Mouse (Mus musculus) adrenal gland, postnatal 25 days (tissue): Measurements from ENCODE around the gene Glmn. TPM values are rescaled to one million over a fixed set of nuclear protein-coding genes. Genes with fewer than 3 reads are reported as not detected.

Experiments
- DNase-seq: peaks from one replicate; pipeline ENCODE4 v3.0.0; 2021; ENCODE audit warnings: mixed read lengths
- long read RNA-seq: library from polyadenylated mRNA; stranded (forward); transcript quantifications from one replicate; pipeline ENCODE4 v2.0.0, GENCODE M21; 2021
- total RNA-seq: library from RNA; stranded (reverse); gene quantifications from 2 replicates; pipeline ENCODE4 v1.2.3, GENCODE M21; 2021

Glmn gene
- total RNA-seq = 9.8 and 12.3 TPM in 2 replicates
- long read RNA-seq, partial matches to known transcripts = 1 of 6 reads
- long read RNA-seq, other reads (novel, unspliced or antisense) = 2 of 6 reads

DNA sequence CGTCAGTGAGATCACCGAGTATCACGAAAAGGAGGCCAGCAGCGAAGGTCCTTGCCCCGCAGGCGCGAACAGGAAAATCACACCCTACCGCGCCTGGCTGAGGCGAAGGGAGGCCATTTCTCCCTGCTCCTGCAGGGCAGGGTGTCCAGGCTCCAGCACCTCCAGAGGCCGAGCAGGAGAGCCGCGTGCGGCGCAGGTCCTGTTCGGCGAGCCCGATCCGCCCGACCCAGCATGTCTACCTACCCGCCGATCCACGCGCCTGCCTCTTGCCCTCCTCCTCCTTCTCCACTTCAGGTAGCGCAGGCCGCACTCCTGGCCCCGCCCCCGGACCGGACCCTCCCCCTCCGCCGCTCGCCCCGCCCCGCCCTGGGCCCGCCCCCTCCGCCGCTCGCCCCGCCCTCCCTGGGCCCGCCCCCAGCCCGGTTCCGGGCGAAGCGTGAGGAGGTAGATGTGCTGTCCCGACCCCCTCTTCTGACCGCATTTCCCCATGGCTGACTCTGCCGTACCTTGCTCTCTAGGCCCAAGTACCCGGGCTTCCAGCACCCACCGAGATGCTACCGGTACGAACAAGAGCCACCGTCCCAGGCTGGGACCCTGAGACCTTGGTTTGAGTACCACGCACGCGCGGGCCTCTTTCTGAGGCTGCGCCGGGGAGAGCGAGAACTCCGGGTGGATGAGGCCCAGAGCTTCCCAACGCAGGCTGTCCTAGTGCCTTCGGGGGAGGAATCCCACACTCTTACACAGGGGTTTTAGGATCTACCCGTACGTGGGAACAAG lies at the start of gene Glmn, which contains the start of gene Rpap2:
Gene Glmn (minus strand): TSS at position 588 of the 777 bp plus-strand sequence.
Gene Rpap2 (plus strand): TSS at position 73 of the 777 bp plus-strand sequence.
- peak; percentile 88 for DNase-seq

DNA sequence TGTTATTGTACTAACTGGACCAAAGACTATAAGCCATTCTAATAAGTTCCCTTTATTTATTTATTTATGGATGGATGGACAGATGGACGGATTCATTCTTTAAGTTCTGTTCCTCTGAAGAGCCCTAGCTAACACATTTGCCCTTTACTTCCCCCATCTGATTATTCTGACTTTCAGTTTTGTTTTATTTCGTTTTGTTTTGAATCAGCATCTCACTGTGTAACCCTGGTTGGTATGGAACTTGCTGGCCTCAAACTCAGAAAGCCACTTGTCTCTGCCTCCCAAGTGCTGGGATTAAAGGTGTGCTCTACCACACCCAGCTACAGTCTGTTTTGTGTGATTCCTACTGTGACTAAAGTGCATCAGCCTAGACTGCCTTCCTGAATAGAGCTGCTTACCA lies 48.2 kb upstream of the Glmn start:
- no peak for DNase-seq

DNA sequence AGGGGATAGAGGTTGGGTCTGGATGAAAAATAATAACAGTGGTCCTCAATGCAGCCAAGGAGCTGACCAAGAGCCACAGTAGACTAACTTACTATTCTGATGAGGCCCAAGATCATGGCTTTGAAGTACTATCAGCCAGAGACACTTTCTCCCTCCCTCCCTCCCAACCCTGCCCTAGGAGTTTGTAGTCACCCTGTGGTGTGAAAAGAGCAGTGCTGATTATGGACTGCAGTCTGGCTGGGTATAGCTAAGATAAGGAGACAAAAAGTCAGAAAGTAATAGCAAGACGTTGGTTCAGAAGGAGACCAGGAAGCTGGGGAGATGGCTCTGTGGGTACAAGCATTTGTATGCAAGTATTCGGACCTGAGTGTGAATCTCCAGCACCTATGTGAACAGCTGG lies 46.9 kb upstream of the Glmn start:
- no peak for DNase-seq

DNA sequence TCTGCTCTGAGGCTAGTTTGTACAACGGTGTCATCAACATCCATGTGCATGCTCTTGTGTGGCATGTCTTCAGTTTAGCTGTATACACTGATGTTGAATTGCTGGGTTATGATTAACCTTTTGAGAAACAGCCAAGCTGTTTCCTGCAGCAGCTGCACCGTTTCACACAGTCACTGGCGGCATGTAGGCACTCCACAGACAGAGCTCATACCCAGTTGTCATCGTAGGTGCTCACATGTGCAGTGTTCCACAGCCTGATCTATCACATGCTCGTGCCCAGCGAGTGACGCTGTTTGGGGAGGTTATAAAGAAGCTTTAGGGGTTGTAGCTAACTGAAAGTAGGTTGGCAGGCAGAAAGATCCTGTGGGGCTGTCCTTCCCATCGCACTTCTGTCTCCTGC lies 40.7 kb upstream of the Glmn start:
- no peak for DNase-seq

DNA sequence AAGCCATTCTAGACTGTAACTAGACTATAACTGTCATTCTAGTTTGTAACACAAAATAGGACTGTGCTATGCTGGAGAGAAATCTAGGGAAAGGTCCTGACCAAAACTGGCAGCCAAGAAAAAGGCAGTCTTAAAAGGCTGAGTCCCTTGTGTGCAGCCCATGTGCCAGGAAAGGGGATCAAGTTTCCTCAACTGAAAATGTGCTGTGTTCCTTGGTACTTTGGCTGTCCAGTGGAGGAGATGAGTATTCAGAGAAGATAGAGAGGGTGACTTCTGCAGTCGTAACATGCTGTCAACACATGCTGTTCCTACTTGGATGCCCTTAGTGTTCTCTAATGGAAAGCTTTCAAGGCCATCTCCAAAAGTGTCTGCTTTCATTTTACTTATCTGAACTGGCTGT lies 39.4 kb upstream of the Glmn start:
- no peak for DNase-seq

DNA sequence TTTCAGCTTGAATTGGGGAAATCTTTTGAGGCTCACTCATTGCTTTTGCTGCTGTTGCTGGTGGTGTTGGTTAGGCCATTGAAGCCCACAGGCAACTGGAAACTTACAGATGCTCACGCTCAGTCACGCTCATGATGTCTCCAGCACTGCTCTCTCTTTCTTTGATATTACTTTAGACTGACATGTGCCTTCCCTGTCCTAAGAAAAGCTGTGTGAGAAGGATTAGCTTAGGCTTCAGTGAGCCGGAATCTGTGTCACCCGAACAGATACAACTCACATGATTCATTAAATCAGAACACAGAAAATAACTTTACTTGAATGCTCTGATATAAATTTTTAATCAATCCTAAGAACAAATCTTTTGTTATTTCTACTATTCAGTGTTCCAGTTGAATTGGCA lies 36.0 kb upstream of the Glmn start:
- DNase-seq = no peak

DNA sequence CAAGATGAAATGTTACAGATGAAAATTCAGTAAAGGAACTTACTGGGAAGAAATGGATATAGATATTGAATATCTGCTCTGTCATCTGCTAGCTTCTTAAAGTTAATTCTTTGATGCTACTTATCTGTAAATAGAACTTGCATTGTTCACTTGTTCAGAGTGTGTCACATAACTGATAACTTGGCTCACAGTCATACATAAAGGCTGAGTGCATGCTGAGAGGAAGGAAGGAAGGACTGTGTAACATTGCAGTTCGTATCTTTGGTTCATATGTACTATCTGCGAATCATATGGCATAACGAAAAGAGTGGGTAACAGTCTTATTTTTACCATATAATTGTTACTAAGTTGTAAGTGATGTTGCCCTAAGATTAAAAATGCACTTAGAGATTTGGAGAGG lies 23.6 kb upstream of the Glmn start:
- DNase-seq = no peak

DNA sequence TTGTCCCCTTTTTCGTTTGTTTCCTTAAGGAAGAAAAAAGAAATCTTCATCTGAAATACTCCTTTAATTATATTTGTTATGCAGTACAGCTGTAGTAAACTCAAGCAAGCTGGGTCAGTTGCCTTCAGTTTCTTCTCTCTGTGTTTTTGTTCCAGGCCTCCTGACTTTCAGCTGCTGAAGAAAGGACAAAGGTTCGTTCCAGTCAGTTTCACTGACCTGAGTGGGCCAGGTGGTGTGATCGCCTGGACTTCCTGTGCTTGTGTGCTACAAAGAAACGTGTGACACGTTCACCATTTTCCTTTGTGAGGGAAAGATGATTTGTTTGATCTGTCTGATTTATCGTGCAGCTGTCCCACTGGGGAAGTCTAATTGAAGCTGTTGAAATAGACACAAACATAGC lies 20.3 kb upstream of the Glmn start:
- no peak for DNase-seq

DNA sequence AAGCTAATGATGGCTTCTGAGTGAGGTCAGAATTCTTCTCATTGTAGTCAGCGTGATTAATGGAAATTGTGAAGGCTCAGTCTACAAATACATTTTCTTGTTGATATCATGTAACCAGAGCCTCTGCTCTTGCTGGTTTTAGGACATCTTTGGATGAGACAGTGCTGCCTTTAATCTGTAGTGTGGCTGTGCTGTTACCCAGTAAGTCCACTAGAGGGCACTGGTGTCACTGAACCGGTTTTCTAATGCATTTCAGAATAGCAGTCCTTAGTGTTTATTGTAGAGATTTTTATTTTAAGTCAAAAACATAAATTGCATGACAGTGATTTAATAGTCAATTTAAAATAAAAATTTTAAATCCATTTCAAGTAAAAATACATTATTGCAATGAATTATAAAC lies 13.5 kb upstream of the Glmn start:
- DNase-seq = peak; percentile 38

DNA sequence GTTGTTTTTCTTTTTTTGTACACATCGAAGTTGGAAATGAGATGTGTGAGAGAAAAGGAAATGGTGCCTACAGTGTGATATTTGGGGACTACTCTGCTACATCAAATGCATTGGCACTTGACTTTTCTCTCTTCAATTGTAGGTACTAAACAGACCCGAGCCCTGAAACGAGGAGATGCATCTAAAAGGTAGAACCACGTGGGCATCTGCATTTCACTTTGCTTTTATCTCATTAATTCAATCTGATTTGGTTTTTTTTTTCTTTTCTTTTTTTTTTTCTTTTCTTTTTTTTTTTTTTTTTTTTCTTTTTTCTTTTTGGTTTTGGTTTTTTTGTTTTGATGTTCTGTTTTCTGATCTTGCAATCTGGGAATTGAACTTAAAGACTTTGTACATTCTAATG lies 692 bp upstream of the Glmn start:
- DNase-seq = no peak

DNA sequence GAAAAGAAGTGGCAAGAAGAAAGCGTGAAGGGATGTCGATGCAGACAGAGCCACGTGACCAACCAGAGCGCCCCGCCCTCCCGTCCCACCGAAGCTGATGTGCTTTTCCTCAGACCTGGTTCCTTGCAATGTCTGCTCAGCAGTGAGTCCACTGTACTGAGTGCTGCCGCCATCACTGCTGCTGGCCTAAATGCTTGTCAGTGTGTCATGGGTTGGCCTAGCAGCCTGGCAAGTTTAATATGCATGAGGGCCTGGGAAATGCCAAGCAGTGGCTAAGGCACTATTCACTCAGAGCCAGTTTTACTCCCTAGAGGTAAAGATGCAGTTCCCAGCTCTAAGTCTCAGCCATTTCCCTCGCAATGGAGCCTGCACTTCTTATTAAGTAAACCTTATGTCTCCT lies 28.5 kb downstream of the Glmn start:
- DNase-seq = no peak

DNA sequence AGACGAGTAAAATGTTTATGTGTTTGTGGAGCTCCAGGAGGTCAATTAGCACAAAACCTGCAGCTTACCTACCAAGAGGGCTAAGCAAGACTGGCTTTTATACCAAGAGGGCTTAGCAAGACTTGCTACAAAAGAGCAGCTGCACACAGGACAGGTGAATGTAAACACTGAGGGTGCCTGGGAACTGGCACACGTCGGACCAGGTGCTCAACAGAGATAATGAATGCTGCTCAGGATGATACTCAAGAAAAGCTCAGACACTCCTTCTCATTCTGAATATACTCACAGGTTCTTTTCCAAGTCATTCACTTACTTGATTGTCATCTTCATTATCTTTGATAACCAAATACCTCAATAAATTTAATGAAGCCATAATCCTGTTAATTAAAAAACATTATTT lies 40.7 kb downstream of the Glmn start:
- no peak for DNase-seq

DNA sequence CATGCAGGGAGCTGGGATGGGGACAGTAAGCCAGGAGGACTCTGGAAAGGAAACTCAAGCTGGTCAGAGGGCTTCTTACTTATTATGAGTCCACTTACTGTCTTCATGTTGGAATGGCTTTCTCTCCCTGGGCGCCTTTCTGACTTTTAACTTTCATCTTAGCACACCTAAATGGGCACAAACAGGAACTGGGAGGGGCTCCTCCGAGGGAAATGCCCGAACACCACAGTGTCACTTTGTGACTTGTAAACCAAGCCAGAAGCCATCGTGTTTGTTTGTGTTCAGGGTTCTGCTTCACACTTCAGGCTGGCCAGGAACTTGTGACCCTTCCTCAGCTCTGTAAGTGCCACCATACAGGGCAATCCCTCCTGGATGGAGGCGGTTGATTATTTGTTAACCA lies 43.4 kb downstream of the Glmn start:
- DNase-seq = no peak

DNA sequence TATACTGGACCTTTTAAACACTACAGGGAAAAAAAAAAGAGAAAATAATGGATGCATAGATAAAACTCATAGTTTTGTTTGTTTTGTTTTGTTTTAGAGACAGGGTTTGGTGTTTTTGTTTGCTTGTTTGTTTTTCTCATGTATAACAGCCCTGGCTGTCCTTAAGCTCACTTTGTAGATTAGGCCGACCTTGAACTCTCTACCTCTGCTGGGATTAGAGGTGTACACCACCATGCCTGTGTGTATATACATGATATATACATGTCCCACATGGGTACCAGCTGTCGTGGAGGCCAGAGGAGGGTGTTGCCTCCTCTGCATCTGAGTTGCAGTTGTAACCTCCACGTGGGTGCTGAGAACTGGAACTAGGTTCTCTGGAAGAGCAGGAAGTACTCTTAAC lies 49.2 kb downstream of the Glmn start:
- no peak for DNase-seq

DNA sequence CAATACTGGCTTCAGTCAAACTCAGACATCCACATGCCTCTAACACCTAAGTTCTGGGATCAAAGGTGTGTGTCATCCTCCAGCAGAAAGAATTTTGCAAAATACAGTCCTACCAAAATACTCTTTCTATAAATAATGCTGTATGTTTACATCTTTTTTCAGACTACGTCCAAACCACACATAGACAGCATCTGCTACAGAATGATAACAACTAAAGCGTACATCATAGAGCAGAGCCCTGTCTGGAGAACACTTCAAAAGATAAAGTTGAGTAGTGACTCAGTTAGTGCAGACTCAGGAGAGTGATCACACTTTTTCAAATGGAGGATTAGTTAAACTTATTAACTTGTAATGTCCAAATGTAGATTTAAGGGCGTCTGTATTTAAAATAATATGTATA lies 49.7 kb downstream of the Glmn start:
- DNase-seq = no peak

DNA sequence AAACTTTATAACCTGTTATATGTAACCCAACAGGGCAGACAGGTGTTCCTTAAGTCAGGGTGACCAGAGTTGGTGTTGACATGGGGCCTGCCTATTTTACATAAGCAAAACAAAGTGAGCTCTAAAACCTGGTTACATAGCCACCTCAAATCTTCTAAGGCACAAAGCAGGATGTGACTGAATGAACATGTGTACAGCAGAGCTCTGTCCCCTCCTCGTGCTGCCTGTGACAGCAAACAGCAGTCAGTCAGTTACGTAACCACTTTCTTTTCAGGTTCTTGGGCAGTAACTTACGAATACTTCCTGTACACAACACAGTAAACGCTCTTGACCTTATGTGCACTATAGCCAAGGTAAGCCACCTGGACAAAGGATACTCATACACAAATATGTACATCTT lies 51.8 kb downstream of the Glmn start:
- no peak for DNase-seq

DNA sequence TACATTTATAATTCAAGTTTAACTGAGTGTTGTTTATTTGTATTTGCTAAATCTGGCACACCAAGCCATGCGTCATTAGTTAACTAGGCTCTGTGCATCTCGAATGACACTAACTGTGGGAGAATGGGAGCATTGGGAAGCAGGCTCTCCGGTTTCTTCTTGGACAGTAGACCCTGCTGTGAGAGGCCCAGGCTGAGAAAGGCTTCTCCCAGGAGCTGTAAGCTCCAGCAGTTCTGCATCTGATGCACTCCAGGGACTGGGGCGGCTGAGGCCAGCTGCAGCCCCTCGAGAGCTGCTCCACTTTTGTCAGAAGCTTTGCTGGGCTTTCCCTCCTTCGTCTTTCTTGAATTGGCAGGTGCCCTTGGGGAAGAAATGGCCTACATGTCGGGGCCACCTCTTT lies 56.0 kb downstream of the Glmn start:
- DNase-seq = no peak

DNA sequence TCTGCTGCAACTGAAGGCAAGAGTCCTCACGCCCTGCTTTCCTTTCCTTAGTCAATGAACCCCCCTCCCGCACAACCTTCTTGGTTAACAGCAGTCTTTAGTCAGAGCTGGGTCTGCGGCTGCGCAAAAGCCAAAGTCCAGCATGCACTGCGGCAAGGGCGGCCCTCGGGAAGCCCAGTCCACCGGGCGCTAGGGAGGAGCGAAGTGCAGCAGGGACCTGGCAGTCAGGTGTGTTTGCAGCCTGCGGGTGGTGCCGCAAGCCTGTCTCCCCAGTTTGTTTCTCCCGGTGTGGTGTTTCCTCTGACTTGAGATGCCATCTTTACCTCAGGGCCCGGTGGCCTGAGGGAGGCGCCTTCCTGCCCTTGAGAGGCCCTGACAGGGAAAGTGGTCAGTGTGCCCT lies 63.1 kb downstream of the Glmn start, which contains the start of gene 1700028K03Rik:
Gene 1700028K03Rik (plus strand): TSS at position 129 of the 400 bp plus-strand sequence.
- DNase-seq = no peak

DNA sequence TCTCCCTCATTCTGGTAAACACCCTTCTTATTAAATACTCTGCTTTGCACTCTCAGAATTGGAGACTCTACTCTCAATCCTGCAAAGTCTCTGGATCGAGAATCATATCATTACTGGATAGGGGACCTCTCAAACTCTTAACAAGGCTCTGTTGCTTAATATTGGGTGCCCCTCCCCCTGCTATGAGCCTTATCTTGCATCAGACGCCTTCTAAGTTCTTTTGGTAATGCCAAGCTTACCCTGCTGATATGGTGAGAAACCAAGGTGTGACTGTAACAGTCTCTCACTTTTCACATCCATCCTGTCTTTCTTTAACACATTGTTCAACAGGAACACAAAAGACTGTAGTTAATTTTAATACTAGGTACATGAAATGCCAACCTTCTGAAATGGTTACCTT lies 64.1 kb downstream of the Glmn start:
- DNase-seq = no peak

DNA sequence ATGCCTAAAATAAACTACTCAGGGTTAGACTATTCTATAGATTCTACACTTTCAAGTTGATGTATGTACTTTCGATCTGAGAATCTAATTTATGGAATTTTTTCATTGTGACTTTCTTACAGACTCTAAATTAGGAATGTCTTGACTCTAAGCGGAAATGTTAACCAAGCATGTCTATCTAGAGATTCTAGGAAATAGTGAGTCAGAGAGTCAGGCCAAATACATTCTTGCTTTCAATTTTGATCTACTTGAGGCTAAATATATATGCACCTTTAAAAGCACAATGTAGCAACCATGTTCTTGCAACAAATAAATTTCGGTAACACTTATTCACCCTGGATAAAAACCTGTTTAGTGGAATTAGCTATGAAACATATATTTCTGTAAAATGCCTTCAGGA lies 68.8 kb downstream of the Glmn start:
- DNase-seq = no peak

DNA sequence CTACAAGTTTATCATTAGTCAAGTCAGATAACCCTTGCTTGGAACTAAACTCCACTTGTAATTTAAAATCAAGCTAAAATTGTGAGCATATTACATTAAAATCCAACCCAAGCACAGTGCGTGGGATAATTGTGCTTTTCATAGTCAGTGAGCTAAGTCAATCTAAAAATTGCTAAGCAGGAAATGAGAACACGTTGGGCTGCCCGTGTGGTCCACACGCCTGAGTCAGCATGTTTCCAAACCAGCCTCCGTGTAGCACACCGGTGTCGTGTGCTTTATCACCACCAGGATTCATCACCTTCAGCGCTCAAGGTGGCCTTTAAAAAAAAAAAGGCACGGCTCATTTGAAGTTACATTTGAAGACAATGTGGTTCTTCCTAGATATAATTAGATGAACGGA lies 73.4 kb downstream of the Glmn start:
- no peak for DNase-seq

DNA sequence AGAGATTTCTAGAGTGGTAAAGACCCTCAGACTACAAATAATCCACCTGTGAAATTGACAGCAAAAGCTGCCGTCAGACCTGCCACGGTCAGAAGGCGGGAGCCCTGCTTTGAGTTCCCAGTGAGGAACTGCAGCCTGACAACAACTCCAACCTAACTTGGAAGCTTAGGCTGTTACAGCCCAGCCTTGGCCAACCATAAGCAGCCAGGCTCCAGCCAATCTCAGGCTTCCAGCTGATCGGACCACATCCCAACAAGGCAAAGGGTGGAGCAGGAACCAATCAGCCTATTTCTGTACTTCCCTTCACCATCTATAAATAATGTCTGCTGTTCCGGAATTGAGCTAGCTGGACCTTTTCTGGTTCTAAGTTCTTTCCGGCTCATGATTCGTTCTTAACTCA lies 75.8 kb downstream of the Glmn start:
- no peak for DNase-seq

DNA sequence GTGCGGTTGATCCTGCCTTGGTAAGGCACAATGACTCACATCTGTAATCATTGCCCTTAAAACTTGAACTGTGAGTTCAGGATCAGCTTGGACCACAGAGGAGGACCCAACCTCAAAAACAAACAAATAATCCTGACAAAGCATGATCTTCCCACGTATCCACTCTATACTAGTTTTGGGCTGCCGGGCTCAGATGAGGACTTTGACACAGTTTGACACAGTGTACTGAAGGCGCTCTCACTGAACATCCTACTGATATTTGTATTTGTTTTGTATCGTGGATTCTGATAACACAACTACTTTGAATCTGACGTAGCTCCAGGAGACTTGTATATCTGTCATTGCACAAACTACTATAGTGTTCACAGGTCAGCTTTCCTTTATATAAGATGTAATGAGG lies 76.3 kb downstream of the Glmn start:
- DNase-seq = no peak

DNA sequence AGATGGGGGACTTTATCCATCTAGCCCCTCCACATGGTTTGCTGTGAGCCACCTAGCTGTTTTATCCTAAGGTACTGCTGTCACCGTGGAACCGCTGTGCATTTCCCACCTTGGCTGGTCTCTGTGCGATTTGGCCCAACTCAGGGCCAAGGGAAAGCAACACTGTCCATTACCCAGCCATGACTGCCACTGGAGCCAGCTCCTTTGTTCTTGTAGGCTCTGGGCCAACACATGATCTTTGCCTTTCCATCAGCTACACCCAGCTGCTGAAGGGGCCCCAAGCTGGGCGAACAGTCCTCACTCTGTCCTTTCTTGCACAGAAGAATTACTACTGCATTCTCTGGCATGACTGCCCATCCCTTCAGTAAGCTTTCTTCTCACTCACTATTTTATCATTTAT lies 79.1 kb downstream of the Glmn start:
- DNase-seq = no peak

DNA sequence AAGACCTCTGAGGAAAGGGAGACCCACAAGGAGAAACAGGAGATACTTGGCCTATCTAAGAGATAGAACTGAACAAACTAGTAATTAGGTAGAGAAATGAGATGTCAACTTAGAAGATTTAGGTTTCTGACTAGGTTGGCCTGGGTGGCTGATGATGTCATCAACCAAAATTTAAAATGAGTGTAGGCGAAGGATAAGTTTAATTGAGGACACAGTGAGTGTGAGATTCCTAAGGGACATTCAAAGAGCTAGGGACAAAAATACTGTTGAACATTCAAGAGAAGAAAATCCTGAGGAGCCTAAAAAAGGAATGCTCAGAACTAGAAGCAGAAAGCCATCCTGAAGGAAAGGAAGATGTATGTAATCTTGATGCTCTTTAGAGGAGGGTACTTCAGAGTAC lies 81.6 kb downstream of the Glmn start:
- DNase-seq = no peak
